Mouse (Mus musculus) myocyte (in vitro differentiated cells): ENCODE results near the gene Myh2. TPM values are rescaled to one million over a fixed set of nuclear protein-coding genes. Genes with fewer than 3 reads are reported as not detected.

Experiments
- H3K27me3 ChIP-seq: one replicate; pipeline ENCODE4 v1.6.1; 2011; ENCODE audit not compliant: control insufficient read depth, insufficient read depth, insufficient read length
- H3K36me3 ChIP-seq: one replicate; pipeline ENCODE4 v1.6.1; 2011; ENCODE audit not compliant: control insufficient read depth, insufficient read depth
- H3K4me2 ChIP-seq: one replicate; pipeline ENCODE4 v1.6.1; 2011; ENCODE audit warnings: low read depth, control low read depth
- H3K4me3 ChIP-seq: one replicate; pipeline ENCODE4 v1.5.1; 2011; ENCODE audit warnings: mild to moderate bottlenecking, control low read depth, moderate library complexity
- H3K79me2 ChIP-seq: one replicate; pipeline ENCODE4 v1.6.1; 2011; ENCODE audit not compliant: control insufficient read depth, insufficient read depth
- H3ac ChIP-seq: one replicate; pipeline ENCODE4 v1.6.1; 2011; ENCODE audit not compliant: control insufficient read depth, insufficient read length
- CEBPB ChIP-seq: IDR thresholded peaks from 2 replicates; pipeline ENCODE4 v1.6.1; 2011; ENCODE audit warnings: mild to moderate bottlenecking, moderate library complexity; ENCODE audit not compliant: poor library complexity, insufficient read depth, severe bottlenecking
- E2F4 ChIP-seq: IDR thresholded peaks from one replicate; pipeline ENCODE4 v1.6.1; 2011; ENCODE audit warnings: mild to moderate bottlenecking, control low read depth, moderate library complexity; ENCODE audit not compliant: insufficient read depth
- MAX ChIP-seq: IDR thresholded peaks from one replicate; pipeline ENCODE4 v1.6.1; 2011; ENCODE audit warnings: low read depth, mild to moderate bottlenecking, control low read depth
- MYOD1 ChIP-seq, 3 experiments: IDR thresholded peaks; one replicate each; pipeline ENCODE4 v1.6.1; 2011; ENCODE audit warnings: control low read depth in 2 of 3, low read depth in 2 of 3, mild to moderate bottlenecking in 2 of 3, moderate library complexity in 1 of 3; ENCODE audit not compliant: insufficient read length in 2 of 3, control insufficient read depth in 1 of 3
- MYOG ChIP-seq, 3 experiments: IDR thresholded peaks; one replicate each; pipeline ENCODE4 v1.6.1; 2011; ENCODE audit warnings: control low read depth in 2 of 3, low read depth in 2 of 3, mild to moderate bottlenecking in 2 of 3; ENCODE audit not compliant: insufficient read length in 2 of 3, control insufficient read depth in 1 of 3, insufficient read depth in 1 of 3
- POLR2A ChIP-seq: IDR thresholded peaks from one replicate; pipeline ENCODE4 v1.6.1; 2011; ENCODE audit warnings: low read depth, mild to moderate bottlenecking, control low read depth, moderate library complexity; ENCODE audit not compliant: insufficient read length
- POLR2AphosphoS2 ChIP-seq: IDR thresholded peaks from one replicate; pipeline ENCODE4 v1.6.1; 2011; ENCODE audit warnings: low read depth, control low read depth; ENCODE audit not compliant: insufficient read length
- REST ChIP-seq: IDR thresholded peaks from one replicate; pipeline ENCODE4 v1.6.1; 2011; ENCODE audit warnings: mild to moderate bottlenecking, control low read depth, moderate library complexity; ENCODE audit not compliant: insufficient read depth, insufficient read length
- SRF ChIP-seq: IDR thresholded peaks from one replicate; pipeline ENCODE4 v1.6.1; 2011; ENCODE audit warnings: low read depth; ENCODE audit not compliant: control insufficient read depth, insufficient read length
- TCF12 ChIP-seq: IDR thresholded peaks from one replicate; pipeline ENCODE4 v1.6.1; 2011; ENCODE audit warnings: mild to moderate bottlenecking, control low read depth; ENCODE audit not compliant: poor library complexity, insufficient read depth, severe bottlenecking
- TCF3 ChIP-seq: IDR thresholded peaks from one replicate; pipeline ENCODE4 v1.6.1; 2011; ENCODE audit warnings: low read depth, control low read depth; ENCODE audit not compliant: insufficient read length
- USF1 ChIP-seq: IDR thresholded peaks from one replicate; pipeline ENCODE4 v1.6.1; 2011; ENCODE audit warnings: low read depth, mild to moderate bottlenecking, control low read depth, moderate library complexity
- polyA plus RNA-seq: library from polyadenylated mRNA; unstranded; fragments of >200 nt; fragmentation: generic; extraction: Trizol; gene quantifications from one replicate; pipeline ENCODE4 v1.2.1, GENCODE M21; 2012; ENCODE audit warnings: missing spikeins

Gene Myh2
- polyA plus RNA-seq, 1 experiment = 0.54 TPM

GRCm38 (mm10) chr11:67153123-67153522, 17.7 kb upstream of the Myh2 start:
- Histone ChIP-seq H3K4me3 (no peak overlapping the region), H3K36me3 (no peaks in the 10 kb centered on the region), H3K27me3 (no peaks in the 10 kb centered on the region), H3K79me2 (no peaks in the 10 kb centered on the region), H3K4me2 (no peak overlapping the region), H3ac (no peak overlapping the region)
- TF ChIP-seq E2F4 = no peak
- no peak for TF ChIP-seq TCF12
- no peak for TF ChIP-seq MAX

DNA sequence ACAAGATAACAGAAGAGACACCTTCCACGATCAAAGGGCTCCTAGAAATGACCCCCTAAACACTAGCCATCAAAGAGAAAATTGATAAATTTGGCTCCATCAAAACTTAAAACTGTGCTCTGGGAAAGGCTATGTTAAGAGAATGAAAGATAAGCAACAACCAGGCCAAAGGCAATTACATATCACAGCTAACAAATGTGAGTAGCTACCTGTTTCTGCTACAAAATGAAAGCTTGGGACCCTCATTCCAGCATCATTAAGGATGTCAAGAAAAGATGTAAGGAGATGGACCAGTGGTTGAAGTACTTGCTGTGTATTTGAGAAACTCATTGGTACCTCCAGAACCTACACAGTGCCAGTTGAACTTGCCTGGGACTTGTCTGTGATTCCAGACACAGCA, 17.0 kb upstream of the Myh2 start:
- Histone ChIP-seq H3K27me3 (no peaks in the 10 kb centered on the region), H3K4me2 (no peak overlapping the region), H3K4me3 (no peak overlapping the region), H3K79me2 (no peaks in the 10 kb centered on the region), H3K36me3 (no peaks in the 10 kb centered on the region), H3ac (no peak overlapping the region)
- TF ChIP-seq REST = no peak
- TF ChIP-seq TCF12 = no peak

DNA sequence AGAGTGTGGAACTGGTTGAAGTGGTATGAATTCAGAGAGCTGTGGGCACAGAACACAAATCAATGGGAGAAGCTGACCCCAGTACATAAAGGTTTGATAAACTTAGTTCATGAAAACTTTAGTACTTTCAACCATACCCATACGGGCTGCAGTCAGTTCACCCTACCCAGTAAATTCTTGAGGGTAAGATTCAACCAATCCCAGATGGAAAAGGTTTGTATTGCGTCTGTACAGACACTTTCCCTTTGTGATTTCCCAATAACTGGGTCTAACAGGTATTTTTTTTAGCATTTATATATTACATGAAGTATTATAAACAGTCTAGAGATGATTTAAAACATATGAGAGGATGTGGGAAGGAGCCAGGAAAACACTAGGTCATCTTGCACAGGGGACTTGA, 15.2 kb upstream of the Myh2 start:
- Histone ChIP-seq H3K4me3 (no peak overlapping the region), H3K79me2 (no peaks in the 10 kb centered on the region), H3K36me3 (no peaks in the 10 kb centered on the region), H3K4me2 (no peak overlapping the region), H3ac (no peak overlapping the region), H3K27me3 (no peaks in the 10 kb centered on the region)
- TF ChIP-seq E2F4 (no peak), TCF12 (no peak), REST (no peak), POLR2A (no peak), MYOD1 (IDR thresholded peaks at IDR 0.05; ENCODE audit: control insufficient read depth in 1 of 3, insufficient read length in 2 of 3, low read depth in 2 of 3) (no peak), CEBPB (no peak), MYOG (IDR thresholded peaks at IDR 0.05; ENCODE audit: control insufficient read depth in 1 of 3, insufficient read depth in 1 of 3, insufficient read length in 2 of 3, low read depth in 2 of 3) (no peak), USF1 (no peak), MAX (no peak), POLR2AphosphoS2 (no peak), SRF (no peak), TCF3 (no peak)

DNA sequence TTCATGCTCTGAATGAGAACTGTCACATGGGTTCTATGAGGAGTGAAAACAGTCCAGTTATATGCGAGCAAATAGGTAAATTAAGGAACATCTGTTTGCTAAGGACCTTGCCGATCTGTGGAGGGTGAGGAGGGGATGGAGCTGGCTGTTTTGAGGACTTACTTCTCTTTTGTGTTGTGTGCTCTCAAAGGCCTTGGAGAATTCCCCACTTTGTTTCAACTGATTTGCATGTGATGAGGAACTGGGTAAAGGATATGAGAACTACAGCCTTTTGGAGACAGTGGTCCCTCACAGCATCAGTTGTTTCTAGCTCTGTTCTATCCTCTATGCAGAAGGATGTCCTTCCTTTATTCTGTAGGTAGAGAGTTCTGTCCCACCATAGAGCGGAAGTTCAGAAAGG, 10.7 kb upstream of the Myh2 start:
- no peaks in the 10 kb centered on the region for H3K27me3 ChIP-seq
- no peaks in the 10 kb centered on the region for H3K36me3 ChIP-seq
- no peak overlapping the region for H3ac ChIP-seq
- no peak overlapping the region for H3K4me3 ChIP-seq
- TF ChIP-seq TCF3 (no peak), E2F4 (no peak), REST (no peak), TCF12 (no peak), MYOG (IDR thresholded peaks at IDR 0.05; ENCODE audit: control insufficient read depth in 1 of 3, insufficient read depth in 1 of 3, insufficient read length in 2 of 3, low read depth in 2 of 3) (no peak), USF1 (no peak), CEBPB (no peak)
- H3K79me2 ChIP-seq = no peaks in the 10 kb centered on the region
- H3K4me2 ChIP-seq = no peak overlapping the region

DNA sequence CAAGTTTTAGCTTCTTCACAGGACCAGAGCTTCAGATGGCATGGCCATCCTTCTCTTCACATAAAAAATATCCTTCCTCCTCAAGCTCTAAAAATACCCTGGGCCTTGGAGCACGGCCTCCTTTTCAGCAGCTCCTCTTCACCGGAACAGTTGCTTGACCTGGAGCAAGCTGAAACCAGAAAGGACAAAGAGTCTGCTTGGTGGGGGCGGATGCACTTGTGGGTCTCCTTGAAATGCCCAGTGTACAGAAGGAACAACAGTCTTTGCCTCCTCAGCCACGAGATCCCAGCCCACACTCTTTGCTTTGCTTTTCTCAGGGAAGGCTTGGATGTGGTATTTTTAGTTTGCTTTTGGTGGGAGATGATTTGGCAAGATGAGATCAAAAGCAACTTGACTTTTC, 7.1 kb upstream of the Myh2 start:
- H3K79me2 ChIP-seq = no peaks in the 10 kb centered on the region
- no peak overlapping the region for H3K4me3 ChIP-seq
- H3ac ChIP-seq = no peak overlapping the region
- no peaks in the 10 kb centered on the region for H3K27me3 ChIP-seq
- no peak overlapping the region for H3K4me2 ChIP-seq
- TF ChIP-seq MYOD1 (IDR thresholded peaks at IDR 0.05; ENCODE audit: control insufficient read depth in 1 of 3, insufficient read length in 2 of 3, low read depth in 2 of 3) = peak in 1 of 3 experiments; percentile 29
- TF ChIP-seq MYOG (IDR thresholded peaks at IDR 0.05; ENCODE audit: control insufficient read depth in 1 of 3, insufficient read depth in 1 of 3, insufficient read length in 2 of 3, low read depth in 2 of 3) = peak in 1 of 3 experiments; percentile 21
- no peak for TF ChIP-seq E2F4
- no peaks in the 10 kb centered on the region for H3K36me3 ChIP-seq

- Histone ChIP-seq H3K27me3 (no peaks in the 10 kb centered on the region), H3ac (no peak overlapping the region), H3K79me2 (no peaks in the 10 kb centered on the region), H3K4me2 (no peak overlapping the region), H3K36me3 (no peaks in the 10 kb centered on the region), H3K4me3 (no peak overlapping the region)
- TF ChIP-seq MYOD1 (IDR thresholded peaks at IDR 0.05; ENCODE audit: control insufficient read depth in 1 of 3, insufficient read length in 2 of 3, low read depth in 2 of 3) (peak in 2 of 3 experiments; percentile 49 to 77), MYOG (IDR thresholded peaks at IDR 0.05; ENCODE audit: control insufficient read depth in 1 of 3, insufficient read depth in 1 of 3, insufficient read length in 2 of 3, low read depth in 2 of 3) (peak in 1 of 3 experiments; percentile 55), SRF (no peak), MAX (no peak)
These were observed 6.0 kb upstream of the Myh2 start for GRCm38 (mm10) chr11:67164851-67165250.
